ENCODE assay signal across 7 mouse cellular contexts in the genomic region with DNA sequence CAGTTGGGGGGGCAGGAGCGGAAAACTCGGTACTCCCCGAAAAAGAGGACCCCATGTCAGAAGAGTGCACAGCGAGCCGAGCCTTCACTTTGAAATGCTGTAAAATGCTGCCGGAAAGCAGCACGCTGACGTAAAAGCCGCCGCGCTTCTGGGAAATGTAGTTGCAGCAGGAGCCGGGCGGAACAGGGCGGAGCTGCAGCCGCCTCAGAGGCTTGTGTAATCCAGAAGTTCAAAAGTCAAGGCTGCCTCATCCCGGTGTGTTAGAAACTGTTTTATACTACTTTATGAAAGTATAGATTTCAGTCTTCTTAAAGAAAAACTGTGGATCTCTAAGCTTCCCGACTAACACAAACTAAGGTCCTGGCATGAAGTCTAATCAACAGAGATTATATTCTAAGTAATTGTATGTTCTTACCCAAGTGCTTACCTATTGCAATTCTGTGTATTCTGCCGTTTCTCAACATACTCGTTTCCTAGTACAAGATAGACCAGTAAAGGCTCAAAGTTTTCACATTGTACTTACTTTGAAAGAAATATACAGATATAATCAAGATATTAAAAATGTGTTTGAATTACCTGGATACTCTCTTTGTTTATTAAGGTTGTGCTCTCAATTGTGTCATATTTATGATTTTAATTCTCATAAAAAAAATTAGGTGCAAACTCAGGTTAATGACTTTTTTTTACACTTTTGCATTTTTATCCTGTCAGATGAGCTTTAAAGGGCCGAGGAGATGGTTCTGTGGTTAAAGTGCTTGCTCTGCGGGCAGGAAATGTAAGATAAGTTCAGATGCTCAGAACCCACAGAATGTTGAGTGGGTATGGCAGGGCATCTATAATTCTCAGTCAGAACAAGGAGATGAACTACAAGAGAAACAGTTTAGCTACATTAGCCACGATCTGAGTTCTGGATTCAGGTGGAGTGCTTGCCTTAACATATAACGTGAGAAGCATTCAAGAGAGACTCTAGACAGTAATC. TPM values are rescaled to one million over a fixed set of nuclear protein-coding genes. Genes with fewer than 3 reads are reported as not detected.
A peak's percentile ranks its signal among the peaks of the same experiment; 100 is the strongest.
DNase-seq lines count a peak whose midpoint lies in the region; ATAC-seq lines count a peak whose summit lies in the region.

A gene (minus strand): TSS at position 109 of the 979 bp plus-strand sequence.

- no peaks in the 10 kb centered on the region for H3K4me1 ChIP-seq in embryonic facial prominence, embryonic 12.5 days
- H3K4me1 ChIP-seq in limb, embryonic 11.5 days (ENCODE audit: control insufficient read depth, insufficient read depth, low read length) = no peaks in the 10 kb centered on the region
- H3K4me1 ChIP-seq in midbrain, embryonic 14.5 days (ENCODE audit: control insufficient read depth, insufficient read depth, low read length) = peaks cover 6% of the 10 kb centered on the region; the same call in 1 of the 2 replicates

- H3K27me3 ChIP-seq in embryonic facial prominence, embryonic 12.5 days = no peaks in the 10 kb centered on the region
- no peaks in the 10 kb centered on the region for H3K27me3 ChIP-seq in limb, embryonic 11.5 days (ENCODE audit: control insufficient read depth, insufficient read depth, low read length)
- H3K27me3 ChIP-seq in midbrain, embryonic 14.5 days (ENCODE audit: control insufficient read depth, insufficient read depth, low read length) = no peaks in the 10 kb centered on the region

- H3K9ac ChIP-seq in embryonic facial prominence, embryonic 12.5 days = peak within 1 kb of the TSS; percentile 80
- peak within 1 kb of the TSS; percentile 74 for H3K9ac ChIP-seq in limb, embryonic 11.5 days (ENCODE audit: low read length)
- peak within 1 kb of the TSS; percentile 87 for H3K9ac ChIP-seq in midbrain, embryonic 14.5 days (replicated peaks; ENCODE audit: low read length)

- H3K36me3 ChIP-seq in embryonic facial prominence, embryonic 12.5 days = peaks cover 10% of the 10 kb centered on the region
- H3K36me3 ChIP-seq in limb, embryonic 11.5 days (ENCODE audit: control insufficient read depth, insufficient read depth, low read length) = no peaks in the 10 kb centered on the region
- 0 out of 2 replicates have a peak, but pooled peaks cover 6% of the 10 kb centered on the region for H3K36me3 ChIP-seq in midbrain, embryonic 14.5 days (ENCODE audit: control insufficient read depth, insufficient read depth, low read length)

- 19% methylated on average over 23 of the region's 23 CpGs for WGBS in embryonic facial prominence, embryonic 12.5 days
- WGBS in limb, embryonic 11.5 days = 20% methylated on average over 23 of the region's 23 CpGs
- WGBS in midbrain, embryonic 14.5 days = 19% methylated on average over 23 of the region's 23 CpGs

- peak; percentile 91 for ATAC-seq in embryonic facial prominence, embryonic 12.5 days (ENCODE audit: insufficient number of reproducible peaks, insufficient read depth, low FRiP score, low TSS enrichment)
- ATAC-seq in limb, embryonic 11.5 days (ENCODE audit: insufficient number of reproducible peaks, low FRiP score, low TSS enrichment, low read depth) = peak; percentile 92
- ATAC-seq in midbrain, embryonic 14.5 days (ENCODE audit: low FRiP score, low TSS enrichment) = peak; percentile 94

- H3K27ac ChIP-seq in embryonic facial prominence, embryonic 12.5 days = 0 out of 2 replicates have a peak within 1 kb of the TSS, but pooled peaks have one; percentile 17
- no peak within 1 kb of the TSS for H3K27ac ChIP-seq in limb, embryonic 11.5 days (replicated peaks; ENCODE audit: low read depth, low read length)
- H3K27ac ChIP-seq in midbrain, embryonic 14.5 days (replicated peaks; ENCODE audit: low read depth, low read length) = 0 out of 2 replicates have a peak within 1 kb of the TSS, but pooled peaks have one; percentile 20

- no peaks in the 10 kb centered on the region for H3K9me3 ChIP-seq in embryonic facial prominence, embryonic 12.5 days
- no peaks in the 10 kb centered on the region for H3K9me3 ChIP-seq in limb, embryonic 11.5 days (ENCODE audit: control insufficient read depth, low read length)
- H3K9me3 ChIP-seq in midbrain, embryonic 14.5 days (ENCODE audit: control insufficient read depth, low read length) = no peaks in the 10 kb centered on the region

- peak; percentile 90 for DNase-seq in adrenal gland, postnatal 25 days
- DNase-seq in heart, adult 11 months = peak; percentile 99
- peak; percentile 97 for DNase-seq in kidney, adult 18-20 months
- peak; percentile 96 for DNase-seq in limb, embryonic 11.5 days (ENCODE audit: low spot score)
- DNase-seq in midbrain, embryonic 14.5 days = peak; percentile 96
- DNase-seq in spleen, adult 18-20 months = peak; percentile 84 to 95

- peak within 1 kb of the TSS; percentile 72 for H3K4me2 ChIP-seq in embryonic facial prominence, embryonic 12.5 days (replicated peaks)
- H3K4me2 ChIP-seq in limb, embryonic 11.5 days (ENCODE audit: low read depth, severe bottlenecking) = peak within 1 kb of the TSS; percentile 57
- peak within 1 kb of the TSS; percentile 70 for H3K4me2 ChIP-seq in midbrain, embryonic 14.5 days (ENCODE audit: low read length)

- peak within 1 kb of the TSS; percentile 86 for H3K4me3 ChIP-seq in embryonic facial prominence, embryonic 12.5 days
- H3K4me3 ChIP-seq in limb, embryonic 11.5 days (ENCODE audit: low read depth, low read length) = peak within 1 kb of the TSS; percentile 65
- H3K4me3 ChIP-seq in midbrain, embryonic 14.5 days (replicated peaks; ENCODE audit: low read depth, low read length) = peak within 1 kb of the TSS; percentile 82

RNA-seq across cellular contexts. Expression of the gene that starts here (rescaled TPM):
- 57.9 and 69.2 TPM in 2 replicates for total RNA-seq in adrenal gland, postnatal 25 days (2021)
- 132 and 138 TPM in 2 replicates for polyA plus RNA-seq in embryonic facial prominence, embryonic 12.5 days (2016; fragmentation: Nextera tagmentation; extraction: Ambion mirVana)
- polyA plus RNA-seq in limb, embryonic 11.5 days (2014; fragmentation: Nextera tagmentation; extraction: Ambion mirVana) = 114 and 122 TPM in 2 replicates
- polyA plus RNA-seq in midbrain, embryonic 14.5 days (2014; fragmentation: Nextera tagmentation; extraction: Ambion mirVana) = 88.6 and 98.3 TPM in 2 replicates
